Mouse (Mus musculus) midbrain, embryonic 12.5 days (tissue): ENCODE measurements around the gene Dnm2. TPM values are rescaled to one million over a fixed set of nuclear protein-coding genes. Genes with fewer than 3 reads are reported as not detected.

Source experiments
- ATAC-seq: fragments of 200-750 bp; cut with Nextera tagmentation; 2 replicates; pipeline ENCODE4 v1.8.0; 2017; ENCODE audit warnings: low read depth, moderate TSS enrichment, moderate library complexity; ENCODE audit not compliant: low FRiP score
- H3K27ac ChIP-seq: fragments of 300-500 bp; sonication (generic); replicated peaks from 2 replicates; pipeline ENCODE4 v1.5.1; 2016; ENCODE audit warnings: mild to moderate bottlenecking
- H3K27me3 ChIP-seq: fragments of 300-500 bp; sonication (generic); 2 replicates; pipeline ENCODE4 v1.6.1; 2016; ENCODE audit warnings: mild to moderate bottlenecking
- H3K36me3 ChIP-seq: fragments of 300-500 bp; sonication (generic); 2 replicates; pipeline ENCODE4 v1.6.1; 2016
- H3K4me1 ChIP-seq: fragments of 300-500 bp; sonication (generic); 2 replicates; pipeline ENCODE4 v1.6.1; 2016
- H3K4me2 ChIP-seq: fragments of 300-500 bp; sonication (generic); replicated peaks from 2 replicates; pipeline ENCODE4 v1.6.1; 2016; ENCODE audit warnings: mild to moderate bottlenecking, moderate library complexity
- H3K4me3 ChIP-seq: fragments of 300-500 bp; sonication (generic); 2 replicates; pipeline ENCODE4 v1.5.1; 2016; ENCODE audit warnings: mild to moderate bottlenecking
- H3K9ac ChIP-seq: fragments of 300-500 bp; sonication (generic); replicated peaks from 2 replicates; pipeline ENCODE4 v1.6.1; 2016; ENCODE audit warnings: mild to moderate bottlenecking, moderate library complexity
- H3K9me3 ChIP-seq: fragments of 300-500 bp; sonication (generic); 2 replicates; pipeline ENCODE4 v1.6.1; 2016; ENCODE audit warnings: mild to moderate bottlenecking
- WGBS: fragments of 180-500 bp; shearing (Covaris S2); methylation state at CpG from one replicate; pipeline ENCODE4 v1.1.7; 2016; 5-methylcytosine and 5-hydroxymethylcytosine counted together
- polyA plus RNA-seq: library from polyadenylated mRNA; unstranded; fragments of >200 nt; fragmentation: Nextera tagmentation; extraction: Ambion mirVana; gene quantifications from 2 replicates; pipeline ENCODE4 v1.2.1, GENCODE M21; 2016

Dnm2 gene
- polyA plus RNA-seq, result 76.6 and 76.7 TPM in 2 replicates

- Histone ChIP-seq H3K4me3 (peak within 1 kb of the TSS; percentile 94), H3K36me3 (peaks cover 16% of the 10 kb centered on the region), H3K4me1 (peaks cover 16% of the 10 kb centered on the region), H3K9me3 (no peaks in the 10 kb centered on the region), H3K27ac (peak within 1 kb of the TSS; percentile 84), H3K9ac (peak within 1 kb of the TSS; percentile 90), H3K27me3 (no peaks in the 10 kb centered on the region), H3K4me2 (peak within 1 kb of the TSS; percentile 92)
- under 1% methylated on average over 81 of the region's 82 CpGs for WGBS
- ATAC-seq, result peak; percentile 99
Observed at GRCm38 (mm10) chr9:21424631-21425555, at the start of gene Dnm2. Gene Dnm2, plus strand, starts transcription at chr9:21424908.

GRCm38 (mm10) chr9:21379195-21379594 lies 45.5 kb upstream of the Dnm2 start:
- H3K4me1 ChIP-seq, result peaks cover 8% of the 10 kb centered on the region
- H3K4me2 ChIP-seq, result no peak overlapping the region
- no peak overlapping the region for H3K4me3 ChIP-seq
- H3K27ac ChIP-seq, result no peak overlapping the region
- 0 out of 2 replicates have a peak, but pooled peaks cover 9% of the 10 kb centered on the region for H3K36me3 ChIP-seq
- no peak for ATAC-seq
- no peaks in the 10 kb centered on the region for H3K9me3 ChIP-seq
- no peak overlapping the region for H3K9ac ChIP-seq
- WGBS, result 70% methylated on average over 3 of the region's 3 CpGs
- H3K27me3 ChIP-seq, result no peaks in the 10 kb centered on the region

GRCm38 (mm10) chr9:21380868-21381267 lies 43.8 kb upstream of the Dnm2 start:
- no peak overlapping the region for H3K27ac ChIP-seq
- H3K36me3 ChIP-seq, result 0 out of 2 replicates have a peak, but pooled peaks cover 9% of the 10 kb centered on the region
- peaks cover 8% of the 10 kb centered on the region for H3K4me1 ChIP-seq
- H3K4me2 ChIP-seq, result no peak overlapping the region
- ATAC-seq, result no peak
- no peak overlapping the region for H3K9ac ChIP-seq
- no peaks in the 10 kb centered on the region for H3K27me3 ChIP-seq
- H3K9me3 ChIP-seq, result no peaks in the 10 kb centered on the region
- no peak overlapping the region for H3K4me3 ChIP-seq

- Histone ChIP-seq H3K4me3 (no peak overlapping the region), H3K9me3 (no peaks in the 10 kb centered on the region), H3K9ac (no peak overlapping the region), H3K4me1 (peaks cover 4% of the 10 kb centered on the region; the same call in 1 of the 2 replicates), H3K27me3 (no peaks in the 10 kb centered on the region), H3K4me2 (no peak overlapping the region), H3K27ac (no peak overlapping the region), H3K36me3 (peaks cover 20% of the 10 kb centered on the region)
- ATAC-seq, result no peak
Observed at GRCm38 (mm10) chr9:21383966-21384365, 40.7 kb upstream of the Dnm2 start.

GRCm38 (mm10) chr9:21392646-21393175 lies 32.0 kb upstream of the Dnm2 start:
- Histone ChIP-seq H3K4me3 (no peak overlapping the region), H3K36me3 (peaks cover 95% of the 10 kb centered on the region), H3K27ac (no peak overlapping the region), H3K9ac (no peak overlapping the region), H3K9me3 (no peaks in the 10 kb centered on the region), H3K4me1 (no peaks in the 10 kb centered on the region), H3K27me3 (no peaks in the 10 kb centered on the region), H3K4me2 (no peak overlapping the region)
- ATAC-seq, result no peak
- 95% methylated on average over 10 of the region's 10 CpGs for WGBS

GRCm38 (mm10) chr9:21395692-21396091 lies 29.0 kb upstream of the Dnm2 start:
- peaks cover 98% of the 10 kb centered on the region for H3K36me3 ChIP-seq
- no peaks in the 10 kb centered on the region for H3K27me3 ChIP-seq
- no peak overlapping the region for H3K27ac ChIP-seq
- no peaks in the 10 kb centered on the region for H3K9me3 ChIP-seq
- no peak overlapping the region for H3K4me3 ChIP-seq
- no peak overlapping the region for H3K9ac ChIP-seq
- ATAC-seq, result no peak
- H3K4me2 ChIP-seq, result no peak overlapping the region
- no peaks in the 10 kb centered on the region for H3K4me1 ChIP-seq
- 89% methylated on average over 3 of the region's 3 CpGs for WGBS

GRCm38 (mm10) chr9:21397170-21397569 lies 27.5 kb upstream of the Dnm2 start:
- Histone ChIP-seq H3K4me1 (no peaks in the 10 kb centered on the region), H3K9me3 (no peaks in the 10 kb centered on the region), H3K27me3 (no peaks in the 10 kb centered on the region), H3K4me3 (no peak overlapping the region), H3K4me2 (no peak overlapping the region), H3K9ac (no peak overlapping the region), H3K27ac (no peak overlapping the region), H3K36me3 (peaks cover 97% of the 10 kb centered on the region)
- 98% methylated on average over 3 of the region's 3 CpGs for WGBS
- no peak for ATAC-seq

GRCm38 (mm10) chr9:21401042-21401441 lies 23.7 kb upstream of the Dnm2 start:
- H3K4me3 ChIP-seq, result no peak overlapping the region
- no peaks in the 10 kb centered on the region for H3K4me1 ChIP-seq
- no peak overlapping the region for H3K4me2 ChIP-seq
- H3K27me3 ChIP-seq, result no peaks in the 10 kb centered on the region
- WGBS, result 92% methylated on average over 9 of the region's 9 CpGs
- no peak overlapping the region for H3K9ac ChIP-seq
- H3K9me3 ChIP-seq, result no peaks in the 10 kb centered on the region
- peaks cover 96% of the 10 kb centered on the region for H3K36me3 ChIP-seq
- ATAC-seq, result no peak
- H3K27ac ChIP-seq, result no peak overlapping the region

- H3K4me3 ChIP-seq, result no peak overlapping the region
- H3K4me2 ChIP-seq, result no peak overlapping the region
- no peaks in the 10 kb centered on the region for H3K27me3 ChIP-seq
- peaks cover 91% of the 10 kb centered on the region for H3K36me3 ChIP-seq
- ATAC-seq, result no peak
- H3K27ac ChIP-seq, result no peak overlapping the region
- no peaks in the 10 kb centered on the region for H3K4me1 ChIP-seq
- no peaks in the 10 kb centered on the region for H3K9me3 ChIP-seq
- no peak overlapping the region for H3K9ac ChIP-seq
- WGBS, result 92% methylated on average over 11 of the region's 11 CpGs
Observed at GRCm38 (mm10) chr9:21402764-21403253, 21.9 kb upstream of the Dnm2 start.

GRCm38 (mm10) chr9:21403745-21404144 lies 21.0 kb upstream of the Dnm2 start:
- 92% methylated on average over 5 of the region's 5 CpGs for WGBS
- peaks cover 81% of the 10 kb centered on the region for H3K36me3 ChIP-seq
- H3K4me1 ChIP-seq, result no peaks in the 10 kb centered on the region
- no peak overlapping the region for H3K27ac ChIP-seq
- H3K4me3 ChIP-seq, result no peak overlapping the region
- no peak overlapping the region for H3K4me2 ChIP-seq
- no peak for ATAC-seq
- no peak overlapping the region for H3K9ac ChIP-seq
- H3K27me3 ChIP-seq, result no peaks in the 10 kb centered on the region
- no peaks in the 10 kb centered on the region for H3K9me3 ChIP-seq

GRCm38 (mm10) chr9:21405525-21405924 lies 19.2 kb upstream of the Dnm2 start:
- H3K36me3 ChIP-seq, result peaks cover 63% of the 10 kb centered on the region
- H3K27ac ChIP-seq, result no peak overlapping the region
- 73% methylated on average over 4 of the region's 4 CpGs for WGBS
- H3K4me1 ChIP-seq, result no peaks in the 10 kb centered on the region
- ATAC-seq, result no peak
- H3K9me3 ChIP-seq, result no peaks in the 10 kb centered on the region
- no peak overlapping the region for H3K4me3 ChIP-seq
- H3K4me2 ChIP-seq, result no peak overlapping the region
- H3K27me3 ChIP-seq, result no peaks in the 10 kb centered on the region
- H3K9ac ChIP-seq, result no peak overlapping the region

- H3K36me3 ChIP-seq, result peaks cover 41% of the 10 kb centered on the region
- WGBS, result 23% methylated on average over 4 of the region's 4 CpGs
- H3K4me3 ChIP-seq, result no peak overlapping the region
- H3K9me3 ChIP-seq, result no peaks in the 10 kb centered on the region
- H3K27ac ChIP-seq, result no peak overlapping the region
- ATAC-seq, result no peak
- H3K4me2 ChIP-seq, result no peak overlapping the region
- H3K9ac ChIP-seq, result no peak overlapping the region
- no peaks in the 10 kb centered on the region for H3K27me3 ChIP-seq
- peaks cover 14% of the 10 kb centered on the region for H3K4me1 ChIP-seq
Observed at GRCm38 (mm10) chr9:21407951-21408350, 16.8 kb upstream of the Dnm2 start.
